Mouse (Mus musculus): ENCODE results near the gene Cmc1.

DNA sequence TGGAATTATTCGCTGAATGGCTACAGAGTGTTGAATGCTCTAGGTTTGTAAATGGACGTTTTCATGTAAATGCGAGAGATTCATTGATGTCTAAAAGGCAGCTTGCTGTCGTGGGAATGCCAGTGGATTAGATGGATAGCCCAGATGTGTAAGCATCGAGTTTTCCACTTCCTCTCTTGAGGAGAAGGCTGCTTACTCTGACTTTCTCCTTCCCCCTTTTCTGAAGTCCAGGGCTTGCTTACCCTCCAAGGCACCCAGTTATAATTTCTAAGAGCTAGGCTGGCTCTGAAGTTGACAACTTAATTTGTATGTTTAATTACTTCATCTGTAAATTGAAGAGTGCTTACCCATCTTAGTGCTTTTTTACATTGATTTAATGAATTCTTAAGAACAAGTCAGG is 108.3 kb downstream of the Cmc1 start:
- TF ChIP-seq CTCF (IDR thresholded peaks at IDR 0.05; ENCODE audit: borderline replicate concordance, insufficient read depth, low read length) (no peak), POLR2A (IDR thresholded peaks at IDR 0.05; ENCODE audit: low read depth, low read length) (no peak)
